Comparison of ENCODE assay signal across 26 mouse cellular contexts in the genomic region with DNA sequence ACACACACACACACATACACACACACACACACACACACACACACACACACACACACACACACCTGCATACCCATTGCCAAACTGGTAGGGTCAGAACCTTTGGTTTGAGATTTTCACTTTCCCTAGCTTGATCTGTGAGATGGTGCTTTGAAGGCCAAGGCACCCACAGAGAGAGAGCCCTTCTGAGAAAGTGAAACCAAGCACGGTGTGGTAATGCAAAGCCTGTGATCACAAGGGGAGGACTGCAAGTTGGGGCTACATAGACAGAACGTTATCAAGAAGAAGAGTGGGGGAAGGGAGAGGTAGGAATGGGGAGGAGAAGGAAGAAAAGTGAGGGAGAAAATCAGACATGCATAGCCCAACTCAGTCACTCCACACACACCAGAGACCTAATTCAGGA.
A peak's percentile ranks its signal among the peaks of the same experiment; 100 is the strongest.
DNase-seq lines count a peak whose midpoint lies in the region; ATAC-seq and TF ChIP-seq lines count a peak whose summit lies in the region.
"Had no signal": no experiment of that assay in that cellular context is flagged by ENCODE, and none has a peak within 500 bp of the region (broad histone marks: within the 10 kb centered on the region; RNA-seq: fewer than 3 reads in every experiment).

No protein-coding gene starts in this region.

- no peak overlapping the region for H3ac ChIP-seq in myocyte (ENCODE audit: control insufficient read depth, insufficient read length)

- TF ChIP-seq EP300 in lung, postnatal 0 days (IDR thresholded peaks at IDR 0.05): no peak
- no peak for TF ChIP-seq EP300 in CH12.LX (IDR thresholded peaks at IDR 0.05; ENCODE audit: low read length)

- no peak overlapping the region for H3K4me2 ChIP-seq in lung, postnatal 0 days (replicated peaks; ENCODE audit: low read depth, low read length)
- H3K4me2 ChIP-seq in CH12.LX (ENCODE audit: insufficient read depth, low read depth, poor library complexity, severe bottlenecking) (0 out of 2 replicates have a peak overlapping the region, but pooled peaks have one; percentile 21), myocyte (ENCODE audit: low read depth) (peak overlapping the region; percentile 22)
- H3K4me2 ChIP-seq: embryonic facial prominence, embryonic 15.5 days; forebrain, embryonic 15.5 days; heart, embryonic 11.5 days; limb, embryonic 15.5 days; liver, embryonic 15.5 days; lung, embryonic 15.5 days; midbrain, embryonic 12.5 days; neural tube, embryonic 12.5 days had no signal

- H3K27ac ChIP-seq in lung, postnatal 0 days (ENCODE audit: low read length): no peak overlapping the region
- H3K27ac ChIP-seq in CH12.LX (ENCODE audit: insufficient read depth, low read depth): no peak overlapping the region
- H3K27ac ChIP-seq: embryonic facial prominence, embryonic 15.5 days; forebrain, embryonic 15.5 days; hindbrain, postnatal 0 days; limb, embryonic 15.5 days; liver, embryonic 15.5 days; lung, embryonic 15.5 days; macrophage; midbrain, embryonic 12.5 days; neural tube, embryonic 12.5 days had no signal

- H3K4me3 ChIP-seq in lung, postnatal 0 days (ENCODE audit: low read depth, low read length): no peak overlapping the region
- H3K4me3 ChIP-seq in CH12.LX (replicated peaks in 1 of 3; ENCODE audit: low read depth in 2 of 3, low read length in 2 of 3, poor library complexity in 1 of 3): no peak overlapping the region
- no peak overlapping the region for H3K4me3 ChIP-seq in myocyte
- H3K4me3 ChIP-seq: embryonic facial prominence, embryonic 15.5 days; forebrain, embryonic 15.5 days; limb, embryonic 15.5 days; liver, embryonic 15.5 days; lung, embryonic 15.5 days; midbrain, embryonic 12.5 days; neural tube, embryonic 12.5 days had no signal

- 27% methylated on average over 2 of the region's 2 CpGs for WGBS in lung, postnatal 0 days

- no peaks in the 10 kb centered on the region for H3K27me3 ChIP-seq in lung, postnatal 0 days (replicated peaks; ENCODE audit: insufficient read depth, low read length)
- H3K27me3 ChIP-seq in CH12.LX (replicated peaks) (no peaks in the 10 kb centered on the region), myocyte (ENCODE audit: control insufficient read depth, insufficient read depth, insufficient read length) (no peaks in the 10 kb centered on the region)
- H3K27me3 ChIP-seq: embryonic facial prominence, embryonic 15.5 days; forebrain, embryonic 15.5 days; limb, embryonic 15.5 days; liver, embryonic 15.5 days; lung, embryonic 15.5 days; midbrain, embryonic 12.5 days; neural tube, embryonic 12.5 days had no signal

- no peaks in the 10 kb centered on the region for H3K9me3 ChIP-seq in lung, postnatal 0 days (ENCODE audit: low read length)
- H3K9me3 ChIP-seq in CH12.LX (replicated peaks; ENCODE audit: low read length): no peaks in the 10 kb centered on the region
- H3K9me3 ChIP-seq: embryonic facial prominence, embryonic 15.5 days; forebrain, embryonic 15.5 days; limb, embryonic 15.5 days; liver, embryonic 15.5 days; lung, embryonic 15.5 days; midbrain, embryonic 12.5 days; neural tube, embryonic 12.5 days had no signal

- DNase-seq in CD4-positive, CD25-positive, alpha-beta regulatory T cell, adult 2 months (ENCODE audit: low read depth, low spot score): peak; percentile 47
- peak; percentile 11 for DNase-seq in lung, postnatal 0 days (ENCODE audit: low spot score)
- DNase-seq in lung, postnatal 25 days (ENCODE audit: low spot score): no peak
- no peak for DNase-seq in CH12.LX (ENCODE audit: extremely low read depth)
- DNase-seq in kidney, adult 9 months: no peak
- DNase-seq in layer of hippocampus, adult 11-12 months (ENCODE audit: low spot score): no peak
- DNase-seq: cerebellum, adult 8-10 months; gastrocnemius, postnatal 10 days; kidney, adult 18-20 months; kidney, postnatal 10 days; left cerebral cortex, postnatal 4 days; retina, postnatal 1 day; right cerebral cortex, postnatal 25 days; spleen, adult 18-20 months had no signal

- H3K36me3 ChIP-seq in lung, postnatal 0 days (ENCODE audit: insufficient read depth, low read length): no peaks in the 10 kb centered on the region
- H3K36me3 ChIP-seq in CH12.LX (replicated peaks in 1 of 2; ENCODE audit: control insufficient read depth in 1 of 2, insufficient read depth in 1 of 2, low read length in 1 of 2) (no peaks in the 10 kb centered on the region), myocyte (ENCODE audit: control insufficient read depth, insufficient read depth) (no peaks in the 10 kb centered on the region)
- H3K36me3 ChIP-seq: embryonic facial prominence, embryonic 15.5 days; forebrain, embryonic 15.5 days; limb, embryonic 15.5 days; liver, embryonic 15.5 days; lung, embryonic 15.5 days; midbrain, embryonic 12.5 days; neural tube, embryonic 12.5 days had no signal

- TF ChIP-seq RAD21 in CH12.LX (IDR thresholded peaks at IDR 0.05; ENCODE audit: low read depth, low read length): no peak

- dilution Hi-C loops in CH12.LX (cut with MboI; ENCODE audit: extremely low pct_ligation_motif_present, extremely low pct_unique_long_range_greater_than_20kb, low sequenced_read_pairs): no loop called here

- TF ChIP-seq POLR2A in CH12.LX (IDR thresholded peaks at IDR 0.05; ENCODE audit: low read depth, low read length): no peak
- no peak for TF ChIP-seq POLR2A in myocyte (IDR thresholded peaks at IDR 0.05; ENCODE audit: insufficient read length, low read depth)

- ATAC-seq in CD4-positive, CD25-positive, alpha-beta regulatory T cell, adult 4 months: no peak
- no peak for ATAC-seq in lung, postnatal 0 days
- ATAC-seq: forebrain, embryonic 15.5 days; hindbrain, postnatal 0 days had no signal

- no peaks in the 10 kb centered on the region for H3K4me1 ChIP-seq in lung, postnatal 0 days (ENCODE audit: insufficient read depth, low read depth, low read length)
- peaks cover 2 to 25% of the 10 kb centered on the region in 2 experiments; a peak in 2 of 4 replicates for H3K4me1 ChIP-seq in CH12.LX (ENCODE audit: control insufficient read depth in 1 of 2, insufficient read depth in 2 of 2)
- H3K4me1 ChIP-seq: liver, embryonic 15.5 days; lung, embryonic 15.5 days; neural tube, embryonic 12.5 days had no signal

- TF ChIP-seq CTCF in lung, postnatal 0 days (IDR thresholded peaks at IDR 0.05): no peak
- TF ChIP-seq CTCF in CH12.LX (conservative IDR thresholded peaks at IDR 0.05 in 1 of 2, IDR thresholded peaks at IDR 0.05 in 1 of 2; ENCODE audit: low read depth in 2 of 2, low read length in 2 of 2): no peak

- H3K9ac ChIP-seq in lung, postnatal 0 days (replicated peaks; ENCODE audit: low read depth): no peak overlapping the region
- H3K9ac ChIP-seq in CH12.LX (ENCODE audit: insufficient read depth, low read depth): no peak overlapping the region
- H3K9ac ChIP-seq: embryonic facial prominence, embryonic 15.5 days; forebrain, embryonic 15.5 days; limb, embryonic 15.5 days; liver, embryonic 15.5 days; lung, embryonic 15.5 days; midbrain, embryonic 12.5 days; neural tube, embryonic 12.5 days had no signal

- H3K79me2 ChIP-seq in CH12.LX (replicated peaks; ENCODE audit: control insufficient read depth, extremely low read depth, insufficient read depth, poor library complexity, severe bottlenecking) (no peaks in the 10 kb centered on the region), myocyte (ENCODE audit: control insufficient read depth, insufficient read depth) (no peaks in the 10 kb centered on the region)

- in situ Hi-C loops in CH12.LX (cut with MboI; ENCODE audit: low pct_ligation_motif_present, low pct_unique_long_range_greater_than_20kb, low sequenced_read_pairs): no loop called here

TF ChIP-seq in CH12.LX, 34 proteins besides CTCF, POLR2A, EP300 and RAD21:
- TF ChIP-seq NELFE (IDR thresholded peaks at IDR 0.05; ENCODE audit: low read depth, low read length): no peak
- no peak for TF ChIP-seq USF2 (conservative IDR thresholded peaks at IDR 0.05; ENCODE audit: low read depth, low read length)
- TF ChIP-seq CHD2 (IDR thresholded peaks at IDR 0.05; ENCODE audit: low read length): no peak
- TF ChIP-seq SIN3A (IDR thresholded peaks at IDR 0.05; ENCODE audit: low read length): no peak
- TF ChIP-seq HCFC1 (IDR thresholded peaks at IDR 0.05; ENCODE audit: low read depth, low read length): no peak
- no peak for TF ChIP-seq SMC3 (IDR thresholded peaks at IDR 0.05; ENCODE audit: low read depth, low read length)
- no peak for TF ChIP-seq ETS1 (conservative IDR thresholded peaks at IDR 0.05; ENCODE audit: low read depth, low read length)
- no peak for TF ChIP-seq USF1 (IDR thresholded peaks at IDR 0.05; ENCODE audit: low read depth, low read length)
- TF ChIP-seq GABPA (IDR thresholded peaks at IDR 0.05; ENCODE audit: insufficient replicate concordance, low read depth, low read length): no peak
- TF ChIP-seq ELF1 (IDR thresholded peaks at IDR 0.05; ENCODE audit: low read depth, low read length): no peak
- no peak for TF ChIP-seq ZNF384 (IDR thresholded peaks at IDR 0.05; ENCODE audit: low read depth, low read length)
- TF ChIP-seq MEF2A (IDR thresholded peaks at IDR 0.05; ENCODE audit: borderline replicate concordance, low read depth, low read length): no peak
- TF ChIP-seq PAX5 (IDR thresholded peaks at IDR 0.05; ENCODE audit: low read length): no peak

TF ChIP-seq in myocyte, 11 proteins besides CTCF, POLR2A, EP300 and RAD21:
- TF ChIP-seq SRF (IDR thresholded peaks at IDR 0.05; ENCODE audit: control insufficient read depth, insufficient read length, low read depth) (no peak), MAX (IDR thresholded peaks at IDR 0.05; ENCODE audit: low read depth) (no peak), E2F4 (IDR thresholded peaks at IDR 0.05; ENCODE audit: insufficient read depth) (no peak), MYOG (IDR thresholded peaks at IDR 0.05; ENCODE audit: control insufficient read depth in 1 of 3, insufficient read depth in 1 of 3, insufficient read length in 2 of 3, low read depth in 2 of 3) (no peak), USF1 (IDR thresholded peaks at IDR 0.05; ENCODE audit: low read depth) (no peak), REST (IDR thresholded peaks at IDR 0.05; ENCODE audit: insufficient read depth, insufficient read length) (no peak), POLR2AphosphoS2 (IDR thresholded peaks at IDR 0.05; ENCODE audit: insufficient read length, low read depth) (no peak), TCF12 (IDR thresholded peaks at IDR 0.05; ENCODE audit: insufficient read depth, poor library complexity, severe bottlenecking) (no peak), CEBPB (IDR thresholded peaks at IDR 0.05; ENCODE audit: insufficient read depth, poor library complexity, severe bottlenecking) (no peak), MYOD1 (IDR thresholded peaks at IDR 0.05; ENCODE audit: control insufficient read depth in 1 of 3, insufficient read length in 2 of 3, low read depth in 2 of 3) (no peak), TCF3 (IDR thresholded peaks at IDR 0.05; ENCODE audit: insufficient read length, low read depth) (no peak)

Comparison
In these comparisons a context has a peak if more than half of its experiments do, and no peak if none do; other contexts are left out.
1. DNase-seq: peak in CD4-positive, CD25-positive, alpha-beta regulatory T cell, adult 2 months (single experiment) and lung, postnatal 0 days (single experiment); none in lung, postnatal 25 days (single experiment), CH12.LX (single experiment), kidney, adult 9 months (single experiment) and layer of hippocampus, adult 11-12 months (single experiment).